Mouse (Mus musculus) myocyte (in vitro differentiated cells): Measurements from ENCODE around the gene Hs6st3.

Experiments
- CEBPB ChIP-seq: IDR thresholded peaks from 2 replicates; pipeline ENCODE4 v1.6.1; 2011; ENCODE audit warnings: mild to moderate bottlenecking, moderate library complexity; ENCODE audit not compliant: poor library complexity, insufficient read depth, severe bottlenecking
- E2F4 ChIP-seq: IDR thresholded peaks from one replicate; pipeline ENCODE4 v1.6.1; 2011; ENCODE audit warnings: mild to moderate bottlenecking, control low read depth, moderate library complexity; ENCODE audit not compliant: insufficient read depth
- MAX ChIP-seq: IDR thresholded peaks from one replicate; pipeline ENCODE4 v1.6.1; 2011; ENCODE audit warnings: low read depth, mild to moderate bottlenecking, control low read depth
- MYOD1 ChIP-seq, 3 experiments: IDR thresholded peaks; one replicate each; pipeline ENCODE4 v1.6.1; 2011; ENCODE audit warnings: control low read depth in 2 of 3, low read depth in 2 of 3, mild to moderate bottlenecking in 2 of 3, moderate library complexity in 1 of 3; ENCODE audit not compliant: insufficient read length in 2 of 3, control insufficient read depth in 1 of 3
- POLR2A ChIP-seq: IDR thresholded peaks from one replicate; pipeline ENCODE4 v1.6.1; 2011; ENCODE audit warnings: low read depth, mild to moderate bottlenecking, control low read depth, moderate library complexity; ENCODE audit not compliant: insufficient read length
- POLR2AphosphoS2 ChIP-seq: IDR thresholded peaks from one replicate; pipeline ENCODE4 v1.6.1; 2011; ENCODE audit warnings: low read depth, control low read depth; ENCODE audit not compliant: insufficient read length
- REST ChIP-seq: IDR thresholded peaks from one replicate; pipeline ENCODE4 v1.6.1; 2011; ENCODE audit warnings: mild to moderate bottlenecking, control low read depth, moderate library complexity; ENCODE audit not compliant: insufficient read depth, insufficient read length
- TCF12 ChIP-seq: IDR thresholded peaks from one replicate; pipeline ENCODE4 v1.6.1; 2011; ENCODE audit warnings: mild to moderate bottlenecking, control low read depth; ENCODE audit not compliant: poor library complexity, insufficient read depth, severe bottlenecking
- USF1 ChIP-seq: IDR thresholded peaks from one replicate; pipeline ENCODE4 v1.6.1; 2011; ENCODE audit warnings: low read depth, mild to moderate bottlenecking, control low read depth, moderate library complexity

GRCm38 (mm10) chr14:119914508-119914907 is 776.4 kb downstream of the Hs6st3 start:
- TF ChIP-seq POLR2A (no peak), E2F4 (no peak), MAX (no peak), CEBPB (no peak), POLR2AphosphoS2 (no peak), USF1 (no peak), REST (no peak), MYOD1 (IDR thresholded peaks at IDR 0.05; ENCODE audit: control insufficient read depth in 1 of 3, insufficient read length in 2 of 3, low read depth in 2 of 3) (no peak), TCF12 (no peak)
